Mouse (Mus musculus) cerebellum, adult 2 months (tissue): Measurements from ENCODE around the gene Pkp2.

Experiments
- CTCF ChIP-seq: fragments of 200-500 bp; IDR thresholded peaks from 2 replicates; pipeline ENCODE4 v1.5.1; 2011; ENCODE audit warnings: low read depth, mild to moderate bottlenecking, control low read depth, low read length, moderate library complexity, borderline replicate concordance; ENCODE audit not compliant: insufficient read depth
- POLR2A ChIP-seq: fragments of 200-500 bp; IDR thresholded peaks from 2 replicates; pipeline ENCODE4 v1.6.1; 2011; ENCODE audit warnings: low read length, control low read depth, borderline replicate concordance; ENCODE audit not compliant: insufficient read depth

DNA sequence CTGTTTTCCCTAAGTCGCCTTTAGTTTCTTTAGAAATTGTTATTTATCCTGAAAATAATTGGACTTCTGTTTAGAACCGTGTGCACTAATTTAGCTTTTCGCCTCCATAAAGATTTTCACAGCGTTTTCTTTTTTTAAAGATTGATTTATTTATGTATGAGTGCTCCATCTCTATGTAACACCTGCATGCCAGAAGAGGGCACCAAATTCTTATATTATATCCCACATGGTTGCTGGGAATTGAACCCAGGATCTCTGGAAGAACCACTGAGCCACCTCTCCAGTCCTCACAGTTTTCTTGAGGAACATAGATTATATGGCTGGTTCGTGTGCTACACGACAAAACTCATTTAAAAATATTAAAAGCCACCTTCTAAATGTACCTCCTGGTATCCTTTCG, 90.8 kb downstream of the Pkp2 start:
- TF ChIP-seq CTCF (no peak), POLR2A (no peak)
